Mouse (Mus musculus) E14TG2a.4 (cell line): ENCODE measurements at regions not wholly inside any gene's neighbourhood (a gene's known extent, or its start where the extent isn't known, plus 50 kb on each side); places are given as distances from the start of the nearest gene placed in this dataset.

Source experiments
- H3K27me3 ChIP-seq: 2 replicates; pipeline ENCODE4 v1.6.1; 2014; ENCODE audit warnings: low read length, control low read depth; ENCODE audit not compliant: insufficient read depth
- H3K36me3 ChIP-seq: 2 replicates; pipeline ENCODE4 v1.6.1; 2014; ENCODE audit warnings: low read length, control low read depth; ENCODE audit not compliant: insufficient read depth
- H3K4me1 ChIP-seq: replicated peaks from 2 replicates; pipeline ENCODE4 v1.6.1; 2014; ENCODE audit warnings: low read depth, low read length, control low read depth
- H3K4me3 ChIP-seq: replicated peaks from 2 replicates; pipeline ENCODE4 v1.5.1; 2014; ENCODE audit warnings: mild to moderate bottlenecking, low read length
- H3K9me3 ChIP-seq: 2 replicates; pipeline ENCODE4 v1.6.1; 2014; ENCODE audit warnings: low read length, control low read depth
- CTCF ChIP-seq: conservative IDR thresholded peaks from 2 replicates; pipeline ENCODE4 v1.5.1; 2014; ENCODE audit warnings: low read length
- NANOG ChIP-seq: IDR thresholded peaks from 2 replicates; pipeline ENCODE4 v1.6.1; 2014; ENCODE audit warnings: borderline replicate concordance, low read length, mixed read lengths
- POU5F1 ChIP-seq: IDR thresholded peaks from 2 replicates; pipeline ENCODE4 v1.6.1; 2014; ENCODE audit warnings: low read length, borderline replicate concordance

DNA sequence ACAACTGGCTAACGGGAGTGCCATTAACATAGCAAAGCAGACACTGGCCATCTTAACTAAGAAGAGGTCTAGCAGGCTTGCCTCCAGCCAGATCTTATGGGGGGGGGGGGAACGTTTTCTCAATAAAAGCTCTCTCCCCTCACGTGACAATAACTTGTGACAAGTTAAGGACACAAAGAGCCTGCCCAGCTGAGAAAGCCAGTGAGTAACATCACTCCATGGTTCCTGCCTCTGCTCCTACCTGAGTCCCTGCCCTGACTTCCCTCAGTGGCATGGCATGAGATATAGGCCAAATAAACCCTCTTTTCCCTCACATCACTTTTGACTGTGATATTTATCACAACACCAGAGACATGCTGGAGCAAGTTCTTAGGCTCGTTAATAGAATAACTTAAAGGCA lies 113.8 kb downstream of the Rchy1 start:
- Histone ChIP-seq H3K9me3 (no peaks in the 10 kb centered on the region; the same call in 1 of the 2 replicates), H3K4me1 (no peaks in the 10 kb centered on the region), H3K27me3 (no peaks in the 10 kb centered on the region), H3K36me3 (no peaks in the 10 kb centered on the region), H3K4me3 (no peak overlapping the region)
- TF ChIP-seq POU5F1 (no peak), CTCF (no peak), NANOG (no peak)

DNA sequence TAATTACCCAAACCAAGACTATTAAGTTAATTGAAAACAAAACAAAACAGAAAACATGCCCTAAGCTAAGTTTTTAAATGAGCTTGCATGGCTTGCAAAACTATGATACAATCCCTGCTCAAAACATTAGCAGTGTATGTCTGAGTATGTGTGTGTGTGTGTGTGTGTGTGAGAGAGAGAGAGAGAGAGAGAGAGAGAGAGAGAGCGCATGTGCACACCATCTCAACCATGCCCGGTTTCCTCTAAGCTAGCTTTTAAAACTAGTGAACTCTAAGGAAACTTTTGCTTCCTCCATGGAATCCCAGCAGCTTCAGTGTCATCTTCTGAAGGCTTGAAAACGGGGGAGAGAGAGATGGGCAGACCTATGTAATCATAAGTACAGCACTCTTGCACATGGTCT lies 114.3 kb downstream of the Rchy1 start:
- no peaks in the 10 kb centered on the region for H3K36me3 ChIP-seq
- TF ChIP-seq NANOG (no peak), POU5F1 (no peak), CTCF (no peak)
- H3K27me3 ChIP-seq = no peaks in the 10 kb centered on the region
- H3K4me1 ChIP-seq = no peaks in the 10 kb centered on the region
- no peak overlapping the region for H3K4me3 ChIP-seq
- H3K9me3 ChIP-seq = no peaks in the 10 kb centered on the region; the same call in 1 of the 2 replicates

DNA sequence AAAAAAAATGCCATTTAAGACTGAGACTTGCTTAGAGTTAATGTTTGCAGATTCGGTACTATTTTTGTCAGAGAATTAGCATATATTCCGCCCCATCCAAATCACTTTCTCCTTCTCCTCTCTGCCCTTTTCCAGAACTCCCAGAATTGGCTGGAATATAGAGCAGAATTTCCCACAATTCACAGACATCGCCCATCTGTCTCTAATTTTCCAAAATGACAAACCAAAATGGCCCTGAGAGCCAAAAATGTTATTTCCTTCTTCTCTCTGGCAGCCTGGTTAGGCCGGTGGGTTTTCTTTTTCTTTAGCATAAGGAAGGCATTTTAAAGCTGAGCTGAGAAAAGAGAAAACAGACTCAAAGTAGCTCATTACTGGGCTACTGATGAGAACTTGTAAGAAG lies 119.8 kb downstream of the Rchy1 start:
- H3K27me3 ChIP-seq = no peaks in the 10 kb centered on the region
- no peak overlapping the region for H3K4me3 ChIP-seq
- TF ChIP-seq CTCF (no peak), NANOG (no peak), POU5F1 (no peak)
- H3K36me3 ChIP-seq = no peaks in the 10 kb centered on the region
- H3K4me1 ChIP-seq = no peaks in the 10 kb centered on the region
- no peaks in the 10 kb centered on the region for H3K9me3 ChIP-seq

DNA sequence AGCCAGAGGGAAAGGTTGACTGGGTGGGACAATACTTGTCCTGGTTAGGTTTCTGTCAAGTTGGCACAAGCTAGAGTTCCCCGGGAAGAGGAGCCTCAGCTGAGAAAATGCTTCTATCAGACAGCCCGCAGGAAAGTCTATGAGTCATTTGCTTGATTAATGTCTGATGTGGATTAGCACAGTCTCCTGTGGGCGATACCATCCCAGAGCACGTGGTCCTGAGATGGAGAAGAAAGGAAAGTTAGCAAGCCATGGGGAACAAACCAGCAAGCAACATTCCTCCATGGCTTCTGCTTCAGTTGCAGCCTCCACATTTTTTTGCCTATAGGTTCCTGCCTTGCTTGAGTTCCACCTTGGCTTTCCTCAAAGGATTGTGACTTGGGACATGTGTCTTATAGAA lies 121.8 kb downstream of the Rchy1 start:
- Histone ChIP-seq H3K4me1 (no peaks in the 10 kb centered on the region), H3K27me3 (no peaks in the 10 kb centered on the region), H3K4me3 (no peak overlapping the region), H3K9me3 (no peaks in the 10 kb centered on the region), H3K36me3 (no peaks in the 10 kb centered on the region)
- TF ChIP-seq CTCF (no peak), NANOG (no peak), POU5F1 (no peak)

DNA sequence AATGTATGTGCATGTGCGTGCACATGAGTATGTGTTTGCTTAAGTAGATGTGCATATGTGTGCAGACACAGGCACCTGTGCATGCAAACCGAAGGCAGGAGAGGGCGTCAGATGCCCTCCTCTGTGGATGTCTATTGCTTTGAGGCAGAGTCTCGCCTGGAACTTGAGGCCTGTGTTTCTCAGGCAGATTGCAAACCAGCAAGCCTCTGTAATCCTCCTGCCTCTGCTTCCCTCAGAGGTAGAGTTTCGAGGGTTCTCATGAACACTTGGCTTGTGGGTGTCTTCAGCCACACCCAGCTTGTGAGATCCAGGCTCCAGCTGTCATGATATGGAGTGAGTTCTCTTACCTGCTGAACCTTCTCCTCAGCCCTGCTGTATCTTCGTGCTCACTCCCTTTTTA lies 134.4 kb downstream of the Rchy1 start:
- no peaks in the 10 kb centered on the region for H3K4me1 ChIP-seq
- H3K4me3 ChIP-seq = no peak overlapping the region
- H3K9me3 ChIP-seq = peaks cover 11% of the 10 kb centered on the region
- H3K27me3 ChIP-seq = peaks cover 3% of the 10 kb centered on the region; the same call in 1 of the 2 replicates
- no peak for TF ChIP-seq POU5F1
- no peak for TF ChIP-seq NANOG
- no peak for TF ChIP-seq CTCF
- H3K36me3 ChIP-seq = no peaks in the 10 kb centered on the region

DNA sequence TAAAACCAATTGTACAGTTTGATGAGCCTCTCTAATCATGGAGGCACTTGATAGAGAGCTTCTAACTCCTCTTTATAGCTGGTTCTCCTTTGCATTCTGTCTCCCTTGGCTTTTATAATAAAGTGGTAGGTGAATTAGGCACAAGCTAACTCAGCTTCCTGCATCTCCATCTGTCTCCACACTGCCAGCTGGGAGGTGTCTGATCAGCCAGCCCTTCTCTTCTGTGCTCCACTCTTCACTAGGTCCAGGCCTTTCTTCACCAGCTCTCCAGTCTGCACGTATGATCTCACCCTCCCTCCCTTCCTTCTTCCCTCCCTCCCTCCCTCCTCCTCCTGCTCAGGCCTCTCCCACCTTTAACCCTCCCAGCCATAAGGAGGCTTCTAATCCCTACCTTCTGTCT lies 136.2 kb downstream of the Rchy1 start:
- Histone ChIP-seq H3K27me3 (peaks cover 3% of the 10 kb centered on the region; the same call in 1 of the 2 replicates), H3K4me1 (no peaks in the 10 kb centered on the region), H3K36me3 (no peaks in the 10 kb centered on the region), H3K4me3 (no peak overlapping the region), H3K9me3 (peaks cover 11% of the 10 kb centered on the region)
- TF ChIP-seq CTCF (no peak), NANOG (no peak), POU5F1 (no peak)

DNA sequence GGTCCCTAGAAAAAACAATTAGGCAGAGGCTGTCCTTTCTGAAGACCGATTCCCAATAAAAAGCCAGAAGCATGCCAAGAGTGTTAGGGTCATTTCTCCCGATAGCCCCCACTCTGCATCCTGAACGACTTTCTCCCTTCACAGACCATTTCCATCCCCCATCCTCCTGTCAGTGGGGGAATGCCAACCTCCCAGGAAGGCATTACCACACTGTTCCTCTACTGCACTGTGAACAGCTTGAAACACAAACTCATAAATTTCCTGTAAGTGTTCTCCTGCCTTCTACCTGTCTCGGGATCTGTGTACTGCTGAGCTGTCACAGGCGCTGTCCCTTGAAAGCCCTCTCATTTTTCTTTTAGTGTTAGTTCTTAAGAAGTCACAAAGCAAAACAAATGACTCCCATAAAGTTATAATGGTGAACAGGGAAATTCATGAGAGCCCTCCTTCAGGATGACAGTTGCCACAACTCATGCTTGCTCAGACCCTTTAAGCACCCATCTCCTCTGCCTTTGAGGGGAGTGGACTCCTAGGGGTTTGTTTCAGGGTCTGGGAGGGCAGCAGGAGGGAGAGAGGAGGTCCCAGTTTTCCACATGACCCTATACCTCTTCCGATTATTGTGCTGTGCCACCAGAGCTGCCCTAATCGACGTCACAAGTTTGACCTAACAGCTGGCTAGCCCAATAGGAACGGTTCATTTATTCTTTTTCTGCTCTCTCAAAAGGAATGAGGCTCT lies 139.9 kb downstream of the Rchy1 start:
- H3K27me3 ChIP-seq = peaks cover 3% of the 10 kb centered on the region; the same call in 1 of the 2 replicates
- H3K36me3 ChIP-seq = no peaks in the 10 kb centered on the region
- no peak overlapping the region for H3K4me3 ChIP-seq
- H3K9me3 ChIP-seq = peaks cover 11% of the 10 kb centered on the region
- peaks cover 8% of the 10 kb centered on the region; the same call in 1 of the 2 replicates for H3K4me1 ChIP-seq
- TF ChIP-seq CTCF (no peak), NANOG (no peak), POU5F1 (no peak)

DNA sequence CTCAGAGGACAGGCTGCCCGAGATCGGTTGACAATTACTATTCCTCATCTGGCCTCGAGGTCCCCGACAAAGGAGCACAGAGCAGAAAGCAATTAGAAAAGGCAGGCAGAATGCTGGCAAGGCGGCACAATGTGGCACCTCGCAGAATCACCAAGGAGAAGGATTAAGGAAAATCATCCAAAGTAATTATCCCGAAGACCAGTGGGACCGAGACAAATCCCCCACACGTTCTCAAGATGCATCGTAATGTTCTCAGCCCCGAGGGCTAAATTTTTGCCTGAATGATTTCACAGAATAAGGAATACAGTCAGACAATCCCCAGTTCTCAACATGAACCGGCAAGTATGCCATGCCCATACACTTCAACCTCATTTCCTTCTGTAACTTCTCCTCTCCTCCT lies 144.1 kb downstream of the Rchy1 start:
- Histone ChIP-seq H3K4me1 (peaks cover 10% of the 10 kb centered on the region; the same call in 1 of the 2 replicates), H3K36me3 (no peaks in the 10 kb centered on the region), H3K27me3 (no peaks in the 10 kb centered on the region), H3K4me3 (no peak overlapping the region), H3K9me3 (no peaks in the 10 kb centered on the region)
- TF ChIP-seq NANOG (no peak), CTCF (no peak), POU5F1 (no peak)

DNA sequence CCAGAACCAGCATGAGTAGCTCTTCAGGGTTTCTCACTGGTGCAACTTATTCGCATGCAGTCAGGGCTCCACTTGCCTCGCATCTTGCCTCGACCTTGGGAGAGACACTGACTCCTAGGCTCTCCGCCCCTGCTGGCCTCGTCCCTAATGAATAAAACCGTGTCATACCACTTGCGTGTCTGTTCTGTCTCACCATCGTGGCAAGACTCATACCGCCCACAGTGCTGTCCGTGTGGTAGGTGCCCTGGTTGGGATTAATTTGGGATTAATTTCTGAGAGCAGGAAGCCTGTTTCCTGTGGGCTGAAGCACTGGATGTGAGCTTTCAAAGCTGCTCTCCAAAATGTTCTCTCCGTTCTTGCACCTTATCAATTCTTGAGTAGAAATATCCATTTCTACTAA lies 144.7 kb downstream of the Rchy1 start:
- TF ChIP-seq POU5F1 (no peak), CTCF (no peak), NANOG (no peak)
- H3K4me1 ChIP-seq = peaks cover 10% of the 10 kb centered on the region; the same call in 1 of the 2 replicates
- no peak overlapping the region for H3K4me3 ChIP-seq
- no peaks in the 10 kb centered on the region for H3K27me3 ChIP-seq
- H3K9me3 ChIP-seq = no peaks in the 10 kb centered on the region
- no peaks in the 10 kb centered on the region for H3K36me3 ChIP-seq

DNA sequence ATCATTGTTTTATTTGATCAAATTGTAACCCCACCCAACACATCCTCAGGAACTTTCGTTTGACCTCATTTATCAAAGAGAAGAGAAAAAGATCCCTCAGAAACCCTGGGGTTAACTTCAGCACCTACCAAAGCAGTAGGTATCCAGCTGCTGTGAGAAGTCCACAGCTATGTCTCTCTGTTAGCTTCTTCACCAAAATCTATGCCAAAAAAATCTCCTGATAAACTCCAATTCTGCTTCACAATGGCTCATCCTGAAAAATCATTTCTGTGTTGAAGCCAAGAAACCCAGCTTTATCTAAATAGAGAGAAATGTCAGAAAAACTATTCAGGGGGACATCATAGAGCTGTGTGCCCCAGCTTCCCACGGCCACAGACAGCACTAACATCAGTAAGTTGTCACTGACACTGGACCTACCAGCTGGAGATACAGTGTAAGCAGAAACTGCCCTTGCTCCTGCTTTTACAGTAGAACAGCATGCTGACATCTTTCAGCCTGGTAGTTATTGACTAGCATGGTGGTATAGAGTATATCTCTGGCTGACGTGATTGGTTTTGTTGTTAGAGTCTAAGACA lies 146.4 kb downstream of the Rchy1 start:
- H3K36me3 ChIP-seq = no peaks in the 10 kb centered on the region
- TF ChIP-seq NANOG (no peak), CTCF (no peak), POU5F1 (no peak)
- no peak overlapping the region for H3K4me3 ChIP-seq
- H3K9me3 ChIP-seq = no peaks in the 10 kb centered on the region
- peaks cover 10% of the 10 kb centered on the region; the same call in 1 of the 2 replicates for H3K4me1 ChIP-seq
- no peaks in the 10 kb centered on the region for H3K27me3 ChIP-seq
